Mouse (Mus musculus) bone marrow, adult 2 months (tissue): ENCODE measurements at regions not wholly inside any gene's neighbourhood (a gene's known extent, or its start where the extent isn't known, plus 50 kb on each side); places are given as distances from the start of the nearest gene placed in this dataset.

Experiments used
- H3K27ac ChIP-seq: fragments of 200-500 bp; 2 replicates; pipeline ENCODE4 v1.5.1; 2012; ENCODE audit warnings: low read depth, mild to moderate bottlenecking, control low read depth, inconsistent platforms, low read length; ENCODE audit not compliant: control insufficient read depth, poor library complexity, insufficient read depth
- H3K4me1 ChIP-seq: fragments of 200-500 bp; 2 replicates; pipeline ENCODE4 v1.6.1; 2011; ENCODE audit warnings: low read length; ENCODE audit not compliant: control insufficient read depth, insufficient read depth
- H3K4me3 ChIP-seq: fragments of 200-500 bp; replicated peaks from 2 replicates; pipeline ENCODE3; 2011; ENCODE audit warnings: mild to moderate bottlenecking, low read depth, low read length, control low read depth; ENCODE audit not compliant: control insufficient read depth
- CTCF ChIP-seq: fragments of 200-500 bp; IDR thresholded peaks from 2 replicates; pipeline ENCODE4 v1.5.1; 2011; ENCODE audit warnings: low read length, control low read depth; ENCODE audit not compliant: control insufficient read depth, insufficient read depth
- POLR2A ChIP-seq: fragments of 200-500 bp; IDR thresholded peaks from 2 replicates; pipeline ENCODE4 v1.6.1; 2011; ENCODE audit warnings: low read depth, mild to moderate bottlenecking, control low read depth, low read length, borderline replicate concordance; ENCODE audit not compliant: control insufficient read depth
- WGBS: fragments of 180-500 bp; shearing (Covaris S2); methylation state at CpG from one replicate; pipeline ENCODE4 v1.1.7; 2018; 5-methylcytosine and 5-hydroxymethylcytosine counted together

DNA sequence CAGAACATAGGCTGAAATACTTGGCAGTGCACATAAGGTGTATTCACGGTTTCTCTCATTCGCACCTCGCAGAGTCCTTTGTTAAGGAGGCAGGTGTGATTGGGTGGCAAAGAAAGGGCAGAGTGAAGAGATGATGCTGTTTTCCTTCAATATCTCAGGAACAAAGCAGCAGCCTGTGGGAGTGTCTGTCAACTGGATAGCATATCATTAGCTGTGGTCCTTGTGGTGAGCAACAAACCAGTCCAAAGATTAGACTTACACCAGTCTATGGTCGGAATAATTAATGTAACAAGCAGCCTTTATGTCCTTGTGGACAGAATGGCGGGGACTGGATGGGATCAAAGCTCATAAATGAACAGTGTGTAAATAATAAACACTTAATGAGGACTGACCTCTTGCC lies 50.2 kb upstream of the Hbs1l start:
- Histone ChIP-seq H3K4me1 (no peaks in the 10 kb centered on the region; the same call in 1 of the 2 replicates), H3K27ac (no peak overlapping the region), H3K4me3 (no peak overlapping the region)
- TF ChIP-seq CTCF: no peak
- no peak for TF ChIP-seq POLR2A
- 61% methylated on average over 5 of the region's 5 CpGs for WGBS
